Mouse (Mus musculus) neural tube, embryonic 11.5 days (tissue): ENCODE results near the gene Il6. TPM values are rescaled to one million over a fixed set of nuclear protein-coding genes. Genes with fewer than 3 reads are reported as not detected.

Experiments
- polyA plus RNA-seq: library from polyadenylated mRNA; unstranded; fragments of >200 nt; fragmentation: Nextera tagmentation; extraction: Ambion mirVana; gene quantifications from 2 replicates; pipeline ENCODE4 v1.2.1, GENCODE M21; 2014

Il6 gene
- polyA plus RNA-seq, 1 experiment from 2014 or later: not detected

Other genes starting within 250 kb of the Il6 start
- 247 and 248 TPM in 2 replicates for gene Tyms, start 60.5 kb downstream of the Il6 start, polyA plus RNA-seq
- 14.4 and 16.5 TPM in 2 replicates for gene Garem2, start 92.0 kb downstream of the Il6 start, polyA plus RNA-seq
- gene 3110082J24Rik, start 93.0 kb downstream of the Il6 start, polyA plus RNA-seq: 2.1 and 2.3 TPM in 2 replicates
- 93.0 and 102 TPM in 2 replicates for gene Hadha, start 142.0 kb downstream of the Il6 start, polyA plus RNA-seq
- gene Hadhb, start 142.1 kb downstream of the Il6 start, polyA plus RNA-seq: 108 and 112 TPM in 2 replicates
- not detected in 2 replicates for gene Adgrf3, start 192.6 kb downstream of the Il6 start, polyA plus RNA-seq
- 28.2 TPM in 2 replicates for gene Selenoi, start 219.5 kb downstream of the Il6 start, polyA plus RNA-seq